Mouse (Mus musculus) heart, embryonic 10.5 days (tissue): Measurements from ENCODE around the gene P2ry13. TPM values are rescaled to one million over a fixed set of nuclear protein-coding genes. Genes with fewer than 3 reads are reported as not detected.

Source experiments
- DNase-seq: peaks from one replicate; pipeline ENCODE4 v3.0.0-alpha.2; 2017; ENCODE audit warnings: low spot score
- H3K27ac ChIP-seq: fragments of 300-500 bp; sonication (generic); 2 replicates; pipeline ENCODE4 v1.5.1; 2016; ENCODE audit warnings: mild to moderate bottlenecking
- H3K27me3 ChIP-seq: fragments of 300-500 bp; sonication (generic); 2 replicates; pipeline ENCODE4 v1.6.1; 2016; ENCODE audit warnings: mild to moderate bottlenecking; ENCODE audit not compliant: poor library complexity, insufficient read depth, severe bottlenecking
- H3K36me3 ChIP-seq: fragments of 300-500 bp; sonication (generic); 2 replicates; pipeline ENCODE4 v1.6.1; 2016; ENCODE audit warnings: mild to moderate bottlenecking, moderate library complexity
- H3K4me1 ChIP-seq: fragments of 300-500 bp; sonication (generic); 2 replicates; pipeline ENCODE4 v1.6.1; 2016; ENCODE audit warnings: mild to moderate bottlenecking
- H3K4me3 ChIP-seq: fragments of 300-500 bp; sonication (generic); 2 replicates; pipeline ENCODE4 v1.5.1; 2016; ENCODE audit warnings: mild to moderate bottlenecking, moderate library complexity
- H3K9me3 ChIP-seq: fragments of 300-500 bp; sonication (generic); 2 replicates; pipeline ENCODE4 v1.6.1; 2016; ENCODE audit warnings: mild to moderate bottlenecking, moderate library complexity
- WGBS: fragments of 180-500 bp; shearing (Covaris S2); methylation state at CpG from one replicate; pipeline ENCODE4 v1.1.7; 2016; 5-methylcytosine and 5-hydroxymethylcytosine counted together
- polyA plus RNA-seq: library from polyadenylated mRNA; unstranded; fragments of >200 nt; fragmentation: Nextera tagmentation; extraction: Ambion mirVana; gene quantifications from 2 replicates; pipeline ENCODE4 v1.2.1, GENCODE M21; 2016

Gene P2ry13
- polyA plus RNA-seq, 1 experiment from 2014 or later = 0.29 TPM

GRCm38 (mm10) chr3:59212404-59212803 lies 1.7 kb upstream of the P2ry13 start:
- H3K4me1 ChIP-seq = no peaks in the 10 kb centered on the region
- H3K27ac ChIP-seq = no peak overlapping the region
- no peak for DNase-seq
- H3K9me3 ChIP-seq = no peaks in the 10 kb centered on the region
- no peaks in the 10 kb centered on the region for H3K27me3 ChIP-seq
- no peaks in the 10 kb centered on the region for H3K36me3 ChIP-seq
- H3K4me3 ChIP-seq = no peak overlapping the region

- Histone ChIP-seq H3K4me3 (no peak overlapping the region), H3K4me1 (no peaks in the 10 kb centered on the region), H3K9me3 (no peaks in the 10 kb centered on the region), H3K27me3 (no peaks in the 10 kb centered on the region), H3K27ac (no peak overlapping the region), H3K36me3 (no peaks in the 10 kb centered on the region)
- 86% methylated on average over 8 of the region's 8 CpGs for WGBS
- no peak for DNase-seq
Observed at GRCm38 (mm10) chr3:59211784-59212183, 1.1 kb upstream of the P2ry13 start.

- Histone ChIP-seq H3K9me3 (no peaks in the 10 kb centered on the region), H3K4me3 (no peak overlapping the region), H3K36me3 (no peaks in the 10 kb centered on the region), H3K4me1 (peaks cover 8% of the 10 kb centered on the region), H3K27me3 (no peaks in the 10 kb centered on the region), H3K27ac (no peak overlapping the region)
- no peak for DNase-seq
- WGBS = 64% methylated on average over 8 of the region's 8 CpGs
Observed at GRCm38 (mm10) chr3:59210089-59210488, 593 bp downstream of the P2ry13 start.

- DNase-seq = no peak
Observed at GRCm38 (mm10) chr3:59208650-59209548, 1.8 kb downstream of the P2ry13 start.

GRCm38 (mm10) chr3:59205941-59206340 lies 4.7 kb downstream of the P2ry13 start:
- Histone ChIP-seq H3K4me3 (no peak overlapping the region), H3K27ac (peak overlapping the region; percentile 52; the same call in 1 of the 2 replicates), H3K27me3 (no peaks in the 10 kb centered on the region), H3K36me3 (no peaks in the 10 kb centered on the region), H3K9me3 (no peaks in the 10 kb centered on the region), H3K4me1 (peaks cover 29% of the 10 kb centered on the region)
- DNase-seq = no peak
- 63% methylated on average over 4 of the region's 4 CpGs for WGBS

More at GRCm38 (mm10) chr3:59208650-59209548, 1.8 kb downstream of the P2ry13 start:
- Histone ChIP-seq H3K36me3 (no peaks in the 10 kb centered on the region), H3K9me3 (no peaks in the 10 kb centered on the region), H3K27me3 (no peaks in the 10 kb centered on the region), H3K4me3 (no peak overlapping the region), H3K4me1 (peaks cover 20% of the 10 kb centered on the region), H3K27ac (no peak overlapping the region)
- WGBS = 63% methylated on average over 4 of the region's 4 CpGs

- Histone ChIP-seq H3K9me3 (no peaks in the 10 kb centered on the region), H3K27ac (peak overlapping the region; percentile 52; the same call in 1 of the 2 replicates)
Observed at GRCm38 (mm10) chr3:59204719-59205503, 5.8 kb downstream of the P2ry13 start.

GRCm38 (mm10) chr3:59203802-59204520 lies 6.7 kb downstream of the P2ry13 start:
- DNase-seq = no peak
- Histone ChIP-seq H3K4me1 (peaks cover 29% of the 10 kb centered on the region), H3K9me3 (no peaks in the 10 kb centered on the region), H3K27ac (peak overlapping the region; percentile 52; the same call in 1 of the 2 replicates), H3K4me3 (no peak overlapping the region), H3K27me3 (no peaks in the 10 kb centered on the region), H3K36me3 (no peaks in the 10 kb centered on the region)
- WGBS = 50% methylated on average over 8 of the region's 8 CpGs

More at GRCm38 (mm10) chr3:59204719-59205503, 5.8 kb downstream of the P2ry13 start:
- Histone ChIP-seq H3K4me3 (no peak overlapping the region), H3K4me1 (peaks cover 29% of the 10 kb centered on the region), H3K27me3 (no peaks in the 10 kb centered on the region), H3K36me3 (no peaks in the 10 kb centered on the region)
- 39% methylated on average over 11 of the region's 11 CpGs for WGBS
- DNase-seq = no peak

- WGBS = 85% methylated on average over 4 of the region's 4 CpGs
- no peaks in the 10 kb centered on the region for H3K4me1 ChIP-seq
- no peaks in the 10 kb centered on the region for H3K9me3 ChIP-seq
- no peak overlapping the region for H3K27ac ChIP-seq
- H3K36me3 ChIP-seq = no peaks in the 10 kb centered on the region
- no peak for DNase-seq
- H3K4me3 ChIP-seq = no peak overlapping the region
- no peaks in the 10 kb centered on the region for H3K27me3 ChIP-seq
Observed at GRCm38 (mm10) chr3:59197329-59197948, 13.2 kb downstream of the P2ry13 start.

GRCm38 (mm10) chr3:59194938-59195337 lies 15.7 kb downstream of the P2ry13 start, which contains the start of gene Gpr87:
TSS of gene Gpr87 (minus strand) at chr3:59195104.
- Histone ChIP-seq H3K9me3 (no peaks in the 10 kb centered on the region), H3K4me3 (no peak within 1 kb of the TSS), H3K4me1 (no peaks in the 10 kb centered on the region), H3K27ac (no peak within 1 kb of the TSS), H3K36me3 (no peaks in the 10 kb centered on the region), H3K27me3 (no peaks in the 10 kb centered on the region)
- 83% methylated on average over 7 of the region's 7 CpGs for WGBS
- no peak for DNase-seq

GRCm38 (mm10) chr3:59194099-59194498 lies 16.6 kb downstream of the P2ry13 start:
- DNase-seq = no peak
- WGBS = 87% methylated on average over 7 of the region's 7 CpGs
- H3K27ac ChIP-seq = no peak overlapping the region
- no peaks in the 10 kb centered on the region for H3K27me3 ChIP-seq
- no peaks in the 10 kb centered on the region for H3K4me1 ChIP-seq
- H3K9me3 ChIP-seq = no peaks in the 10 kb centered on the region
- H3K4me3 ChIP-seq = no peak overlapping the region
- no peaks in the 10 kb centered on the region for H3K36me3 ChIP-seq

- Histone ChIP-seq H3K27me3 (no peaks in the 10 kb centered on the region), H3K27ac (no peak overlapping the region), H3K36me3 (no peaks in the 10 kb centered on the region), H3K4me3 (no peak overlapping the region), H3K9me3 (no peaks in the 10 kb centered on the region), H3K4me1 (no peaks in the 10 kb centered on the region)
- WGBS = 92% methylated on average over 6 of the region's 6 CpGs
- no peak for DNase-seq
Observed at GRCm38 (mm10) chr3:59191674-59192073, 19.0 kb downstream of the P2ry13 start.

GRCm38 (mm10) chr3:59187336-59187735 lies 23.3 kb downstream of the P2ry13 start:
- WGBS = 68% methylated on average over 4 of the region's 4 CpGs
- DNase-seq = no peak
- H3K4me1 ChIP-seq = no peaks in the 10 kb centered on the region

More at GRCm38 (mm10) chr3:59187336-59187735, 23.3 kb downstream of the P2ry13 start:
- Histone ChIP-seq H3K4me3 (no peak overlapping the region), H3K27ac (no peak overlapping the region), H3K36me3 (no peaks in the 10 kb centered on the region), H3K27me3 (no peaks in the 10 kb centered on the region), H3K9me3 (no peaks in the 10 kb centered on the region)
